Mouse (Mus musculus) kidney, adult 2 months (tissue): ENCODE measurements around the gene Ampd3.

Source experiments
- CTCF ChIP-seq: fragments of 200-500 bp; conservative IDR thresholded peaks from 2 replicates; pipeline ENCODE4 v1.5.1; 2011; ENCODE audit warnings: low read depth, mild to moderate bottlenecking, control low read depth, low read length, moderate library complexity, mixed read lengths; ENCODE audit not compliant: insufficient read depth, insufficient read length
- POLR2A ChIP-seq: fragments of 200-500 bp; IDR thresholded peaks from one replicate; pipeline ENCODE4 v1.6.1; 2011; ENCODE audit warnings: low read depth, low read length, control low read depth

- TF ChIP-seq POLR2A, result no peak
- TF ChIP-seq CTCF, result no peak
These were observed 92.1 kb downstream of the Ampd3 start for GRCm38 (mm10) chr7:110860129-110860528.
